Mouse (Mus musculus) spleen, adult 2 months (tissue): Measurements from ENCODE around the gene Pheta2.

Source experiments
- CTCF ChIP-seq: fragments of 200-500 bp; IDR thresholded peaks from 2 replicates; pipeline ENCODE4 v1.5.1; 2011; ENCODE audit warnings: mild to moderate bottlenecking, inconsistent platforms; ENCODE audit not compliant: insufficient read depth, insufficient read length, insufficient replicate concordance; ENCODE audit errors: extremely low read depth
- POLR2A ChIP-seq: fragments of 200-500 bp; IDR thresholded peaks from 2 replicates; pipeline ENCODE4 v1.6.1; 2011; ENCODE audit warnings: low read depth, low read length, inconsistent platforms

GRCm38 (mm10) chr15:82292851-82293250, 45.9 kb upstream of the Pheta2 start:
- no peak for TF ChIP-seq CTCF
- TF ChIP-seq POLR2A: no peak
